Mouse (Mus musculus): ENCODE measurements around the gene Arhgef15. TPM values are rescaled to one million over a fixed set of nuclear protein-coding genes. Genes with fewer than 3 reads are reported as not detected.

Arhgef15 gene
- polyA plus RNA-seq, 1 experiment from 2014 or later = 1.1 TPM

- DNase-seq (ENCODE audit: low spot score) = no peak
These were observed 61.0 kb downstream of the Arhgef15 start for GRCm38 (mm10) chr11:68896247-68896646.

DNA sequence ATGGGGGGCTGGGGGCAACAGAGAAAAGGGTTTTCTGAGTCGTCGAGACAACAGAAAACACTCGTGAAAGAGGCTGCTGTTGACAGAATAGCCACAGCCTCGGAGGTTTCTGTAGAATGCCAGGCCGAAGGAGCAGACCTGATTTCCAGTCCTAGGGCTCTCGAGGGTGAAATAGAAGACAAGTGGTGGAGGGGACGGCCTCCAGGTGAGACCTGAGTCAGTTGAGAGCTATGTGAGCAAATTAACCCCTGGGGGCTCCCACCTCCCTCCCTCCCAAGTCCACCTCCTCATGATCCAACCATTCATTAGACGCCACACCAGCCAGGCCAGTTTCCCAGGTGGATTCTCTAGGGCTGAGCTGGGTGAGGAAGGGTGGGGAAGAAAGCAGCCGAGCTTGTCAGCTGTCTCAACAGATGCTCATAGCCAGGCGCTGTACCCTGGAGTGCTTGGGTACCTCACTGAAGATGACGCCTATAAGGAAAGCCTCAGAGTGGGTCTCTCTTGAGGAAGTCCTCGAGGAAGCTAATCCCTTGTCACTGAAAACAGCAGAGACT lies 63.3 kb downstream of the Arhgef15 start:
- no peak for DNase-seq (ENCODE audit: low spot score)

Small RNA genes within 50 kb of the gene (microRNA-seq; reads per million reads assigned to microRNA genes)
- gene Mir3062 (ENCODE audit: borderline number of aligned reads) = 2.5 reads per million

Other genes starting within 250 kb of the Arhgef15 start
- gene Ndel1, start 85.6 kb downstream of the Arhgef15 start, polyA plus RNA-seq (2015; fragmentation: Nextera tagmentation; extraction: Ambion mirVana) = 57.1 and 60.3 TPM in 2 replicates
- gene Rnf222, start 68.9 kb downstream of the Arhgef15 start, polyA plus RNA-seq (2015; fragmentation: Nextera tagmentation; extraction: Ambion mirVana) = 0.05 TPM in 1 of 2 replicates, not detected in the other
- 1,221 and 1,303 TPM in 2 replicates for gene Rpl26, start 55.9 kb downstream of the Arhgef15 start, polyA plus RNA-seq (2015; fragmentation: Nextera tagmentation; extraction: Ambion mirVana)
- gene Odf4, start 30.4 kb downstream of the Arhgef15 start, polyA plus RNA-seq (2015; fragmentation: Nextera tagmentation; extraction: Ambion mirVana) = not detected in 2 replicates
- 4.0 and 4.8 TPM in 2 replicates for gene Slc25a35, start 10.7 kb upstream of the Arhgef15 start, polyA plus RNA-seq (2015; fragmentation: Nextera tagmentation; extraction: Ambion mirVana)
- gene Rangrf, start 17.7 kb upstream of the Arhgef15 start, polyA plus RNA-seq (2015; fragmentation: Nextera tagmentation; extraction: Ambion mirVana) = 38.6 and 44.6 TPM in 2 replicates
- 26.9 and 29.7 TPM in 2 replicates for gene Pfas, start 51.0 kb upstream of the Arhgef15 start, polyA plus RNA-seq (2015; fragmentation: Nextera tagmentation; extraction: Ambion mirVana)
- 20.7 and 20.8 TPM in 2 replicates for gene Ctc1, start 58.4 kb upstream of the Arhgef15 start, polyA plus RNA-seq (2015; fragmentation: Nextera tagmentation; extraction: Ambion mirVana)
- gene Aurkb, start 88.2 kb upstream of the Arhgef15 start, polyA plus RNA-seq (2015; fragmentation: Nextera tagmentation; extraction: Ambion mirVana) = 134 and 154 TPM in 2 replicates
- gene Borcs6, start 102.2 kb upstream of the Arhgef15 start, polyA plus RNA-seq (2015; fragmentation: Nextera tagmentation; extraction: Ambion mirVana) = 9.8 and 12.4 TPM in 2 replicates
- gene Tmem107, start 113.3 kb upstream of the Arhgef15 start, polyA plus RNA-seq (2015; fragmentation: Nextera tagmentation; extraction: Ambion mirVana) = 29.8 and 33.2 TPM in 2 replicates
- gene Vamp2, start 131.0 kb upstream of the Arhgef15 start, polyA plus RNA-seq (2015; fragmentation: Nextera tagmentation; extraction: Ambion mirVana) = 35.9 and 38.5 TPM in 2 replicates
- 3.5 and 4.7 TPM in 2 replicates for gene Per1, start 137.7 kb upstream of the Arhgef15 start, polyA plus RNA-seq (2015; fragmentation: Nextera tagmentation; extraction: Ambion mirVana)
- 0.39 and 0.71 TPM in 2 replicates for gene Hes7, start 162.9 kb upstream of the Arhgef15 start, polyA plus RNA-seq (2015; fragmentation: Nextera tagmentation; extraction: Ambion mirVana)
- gene 9130213A22Rik, start 165.1 kb upstream of the Arhgef15 start, polyA plus RNA-seq (2015; fragmentation: Nextera tagmentation; extraction: Ambion mirVana) = 0.49 and 0.64 TPM in 2 replicates
- 0.62 and 0.73 TPM in 2 replicates for gene Aloxe3, start 168.4 kb upstream of the Arhgef15 start, polyA plus RNA-seq (2015; fragmentation: Nextera tagmentation; extraction: Ambion mirVana)
- gene Alox12b, start 199.5 kb upstream of the Arhgef15 start, polyA plus RNA-seq (2015; fragmentation: Nextera tagmentation; extraction: Ambion mirVana) = 0.44 and 0.49 TPM in 2 replicates
- 0.14 and 0.17 TPM in 2 replicates for gene Alox8, start 240.4 kb upstream of the Arhgef15 start, polyA plus RNA-seq (2015; fragmentation: Nextera tagmentation; extraction: Ambion mirVana)

Data from thymus, postnatal 0 days (tissue).